Mouse (Mus musculus) forebrain, postnatal 0 days (tissue): ENCODE results near the gene Ddx51. TPM values are rescaled to one million over a fixed set of nuclear protein-coding genes. Genes with fewer than 3 reads are reported as not detected.

ENCODE experiments used
- ATAC-seq: fragments of 200-750 bp; cut with Nextera tagmentation; 2 replicates; pipeline ENCODE4 v1.8.0; 2017; ENCODE audit warnings: mild to moderate bottlenecking, moderate library complexity
- DNase-seq: peaks from one replicate; pipeline ENCODE4 v3.0.0-alpha.2; 2015
- H3K27ac ChIP-seq: fragments of 300-500 bp; sonication (generic); 2 replicates; pipeline ENCODE4 v1.5.1; 2014; ENCODE audit warnings: low read depth, mild to moderate bottlenecking, antibody characterized with exemption, low read length, moderate library complexity, mixed read lengths
- H3K27me3 ChIP-seq: fragments of 300-500 bp; sonication (generic); 2 replicates; pipeline ENCODE4 v1.6.1; 2014; ENCODE audit warnings: mild to moderate bottlenecking, low read length, mixed read lengths; ENCODE audit not compliant: insufficient read depth
- H3K36me3 ChIP-seq: fragments of 300-500 bp; sonication (generic); 2 replicates; pipeline ENCODE4 v1.6.1; 2014; ENCODE audit warnings: mild to moderate bottlenecking, moderate library complexity; ENCODE audit not compliant: insufficient read depth
- H3K4me1 ChIP-seq: fragments of 300-500 bp; sonication (generic); 2 replicates; pipeline ENCODE4 v1.6.1; 2014; ENCODE audit warnings: antibody characterized with exemption; ENCODE audit not compliant: insufficient read depth
- H3K4me2 ChIP-seq: fragments of 300-500 bp; sonication (generic); 2 replicates; pipeline ENCODE4 v1.6.1; 2014; ENCODE audit warnings: low read depth, mild to moderate bottlenecking, moderate library complexity
- H3K4me3 ChIP-seq: fragments of 300-500 bp; sonication (generic); 2 replicates; pipeline ENCODE4 v1.5.1; 2014; ENCODE audit warnings: low read depth, low read length, mixed read lengths
- H3K9ac ChIP-seq: fragments of 300-500 bp; sonication (generic); 2 replicates; pipeline ENCODE4 v1.6.1; 2014; ENCODE audit warnings: mild to moderate bottlenecking
- H3K9me3 ChIP-seq: fragments of 300-500 bp; sonication (generic); 2 replicates; pipeline ENCODE4 v1.6.1; 2016; ENCODE audit warnings: low read length
- CTCF ChIP-seq: sonication (generic); IDR thresholded peaks from 2 replicates; pipeline ENCODE4 v1.5.1; 2016; ENCODE audit warnings: antibody characterized with exemption, control low read depth, low read depth
- WGBS: fragments of 180-500 bp; shearing (Covaris S2); extraction: QIAGEN DNeasy Blood & Tissue Kit; methylation state at CpG from one replicate; pipeline ENCODE4 v1.1.7; 2014; 5-methylcytosine and 5-hydroxymethylcytosine counted together
- polyA plus RNA-seq: library from polyadenylated mRNA; unstranded; fragments of >200 nt; fragmentation: Nextera tagmentation; extraction: Ambion mirVana; gene quantifications from 2 replicates; pipeline ENCODE4 v1.2.1, GENCODE M21; 2015
- total RNA-seq: library from RNA; depleted of rRNA; stranded (reverse); fragments of >200 nt; gene quantifications from 2 replicates; pipeline ENCODE4 v1.2.3, GENCODE M21; 2014

The Ddx51 gene
- total and polyA plus RNA-seq, 2 experiments from 2014 or later = 12.8 to 13.5 TPM

DNA sequence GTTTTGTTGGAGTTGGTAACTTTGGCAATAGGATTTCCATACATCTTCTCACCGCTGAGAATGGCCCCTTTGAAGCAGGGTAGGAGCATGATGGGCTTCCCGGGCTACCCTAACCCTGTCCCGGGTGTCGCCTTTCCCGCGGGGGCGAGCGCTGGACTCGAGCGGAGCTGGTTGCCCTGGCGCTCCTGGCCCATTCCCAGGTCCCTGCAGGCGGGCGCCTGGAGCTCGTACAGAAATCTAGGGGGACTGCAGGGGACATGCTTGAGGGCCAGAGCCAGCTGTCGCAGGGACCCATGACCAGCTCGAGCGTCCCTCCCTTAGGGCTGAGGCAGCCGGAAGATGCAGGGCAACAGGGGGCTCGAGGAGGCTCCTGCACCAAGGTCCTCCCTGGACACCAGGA lies 25.1 kb upstream of the Ddx51 start:
- Histone ChIP-seq H3K27me3 (no peaks in the 10 kb centered on the region), H3K4me2 (no peak overlapping the region), H3K27ac (no peak overlapping the region), H3K4me1 (no peaks in the 10 kb centered on the region), H3K9me3 (no peaks in the 10 kb centered on the region), H3K9ac (no peak overlapping the region), H3K36me3 (no peaks in the 10 kb centered on the region), H3K4me3 (no peak overlapping the region)
- 24% methylated on average over 19 of the region's 19 CpGs for WGBS
- no peak for ATAC-seq
- no peak for TF ChIP-seq CTCF
- no peak for DNase-seq

DNA sequence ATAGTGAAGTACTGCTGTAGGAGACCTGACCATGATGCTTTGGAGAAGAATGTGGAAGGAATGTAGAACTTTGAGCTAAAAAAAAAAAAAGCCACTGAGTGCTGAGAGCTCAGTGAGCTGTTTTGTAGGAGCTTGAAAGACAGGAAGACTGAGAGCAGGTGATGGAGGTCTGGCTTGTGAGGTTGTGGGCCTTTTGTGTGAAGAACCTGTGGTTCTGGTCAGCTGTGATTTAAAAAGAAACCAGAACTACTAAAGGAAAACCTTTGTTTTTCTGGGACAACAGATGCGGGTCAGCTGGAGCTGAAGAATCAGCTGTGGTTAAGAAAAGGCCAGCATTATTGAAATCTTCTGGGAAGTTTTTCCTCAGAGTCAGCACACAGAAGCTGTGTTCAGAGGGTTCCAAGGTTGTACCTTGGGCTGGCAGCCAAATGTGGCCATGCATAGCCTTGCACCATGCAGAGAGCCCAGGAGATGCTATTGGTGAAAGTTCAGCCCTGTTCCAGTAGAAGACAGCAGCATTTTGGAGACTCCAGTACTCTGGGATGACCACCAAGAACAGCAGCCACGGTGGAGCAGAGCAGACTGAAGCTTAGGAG lies 23.6 kb upstream of the Ddx51 start:
- Histone ChIP-seq H3K9me3 (no peaks in the 10 kb centered on the region), H3K4me2 (no peak overlapping the region), H3K4me1 (no peaks in the 10 kb centered on the region), H3K4me3 (no peak overlapping the region), H3K36me3 (no peaks in the 10 kb centered on the region), H3K27ac (no peak overlapping the region), H3K9ac (no peak overlapping the region), H3K27me3 (no peaks in the 10 kb centered on the region)
- ATAC-seq = no peak
- no peak for TF ChIP-seq CTCF
- DNase-seq = no peak
- 71% methylated on average over 2 of the region's 2 CpGs for WGBS

DNA sequence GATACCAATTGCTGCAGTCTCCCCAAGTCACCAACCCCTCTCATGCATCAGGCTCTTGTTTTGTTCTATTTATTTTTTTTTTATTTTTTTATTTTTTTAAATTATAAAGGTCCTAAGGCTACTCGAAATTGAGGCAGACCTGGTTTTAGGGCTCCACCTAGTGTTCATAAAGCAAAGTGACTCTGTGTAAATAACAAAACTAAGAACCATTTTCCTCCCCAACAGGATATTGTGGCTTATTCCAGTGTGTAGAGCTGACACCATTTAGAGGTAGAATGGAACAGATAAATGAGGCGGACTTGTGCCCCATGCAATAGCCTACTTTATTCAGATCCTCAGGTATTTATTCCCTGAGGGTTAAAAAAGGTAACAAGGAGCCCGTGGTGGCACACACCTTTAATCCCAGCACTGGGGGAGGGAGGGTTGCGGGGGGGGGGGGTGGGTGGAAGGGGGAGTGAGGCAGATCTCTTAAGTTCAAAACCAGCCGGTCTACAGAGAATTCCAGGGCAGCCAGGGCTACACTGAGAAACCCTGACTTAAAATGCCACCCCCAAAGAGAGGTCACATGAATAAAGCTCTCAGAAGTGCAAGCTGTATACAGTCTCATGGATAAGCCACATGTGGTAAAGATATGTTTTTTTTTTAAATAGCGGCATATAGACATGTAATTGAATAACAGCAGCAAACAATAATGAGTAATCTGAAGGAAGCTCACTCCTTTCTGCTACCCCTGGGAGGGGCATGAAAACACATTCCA lies 17.1 kb upstream of the Ddx51 start:
- H3K36me3 ChIP-seq = no peaks in the 10 kb centered on the region
- 42% methylated on average over 6 of the region's 6 CpGs for WGBS

DNA sequence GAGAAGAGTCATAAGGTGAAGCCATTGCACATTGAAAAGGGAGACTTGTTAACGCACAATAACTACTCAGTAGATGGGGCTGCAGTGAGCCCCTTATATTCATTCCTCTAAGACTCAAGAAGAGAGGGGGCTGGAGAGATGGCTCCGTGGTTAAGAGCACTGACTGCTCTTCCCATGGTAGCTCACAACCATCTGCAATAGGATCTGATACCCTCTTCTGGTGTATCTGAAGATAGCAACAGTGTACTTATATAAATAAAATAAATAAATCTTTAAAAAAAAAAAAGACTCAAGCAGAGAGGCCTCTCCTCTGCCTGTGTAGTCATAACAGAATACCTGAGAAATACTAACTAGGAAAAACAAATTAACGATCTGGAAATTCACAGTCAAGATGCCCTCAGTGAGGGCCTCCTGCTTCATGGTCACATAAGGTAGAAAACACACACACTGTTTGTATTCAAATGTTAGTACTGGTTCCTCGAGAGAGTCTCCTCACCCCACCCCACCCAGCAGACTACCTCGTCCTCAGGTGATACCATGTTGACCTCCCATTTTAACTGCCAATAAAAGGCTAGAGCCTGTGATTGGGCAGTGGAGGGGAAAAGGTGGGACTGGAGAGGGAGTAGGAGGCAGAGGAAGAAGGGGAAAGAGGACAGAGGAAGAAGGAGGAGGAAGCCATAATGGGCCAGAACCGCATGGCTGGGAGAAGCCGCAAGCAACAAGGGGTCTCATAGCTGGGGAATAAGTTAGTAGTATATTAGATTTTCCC lies 14.8 kb upstream of the Ddx51 start:
- ATAC-seq = 0 out of 2 replicates have a peak, but pooled peaks have one; percentile 32
- H3K36me3 ChIP-seq = no peaks in the 10 kb centered on the region
- no peaks in the 10 kb centered on the region for H3K4me1 ChIP-seq
- 75% methylated on average over 7 of the region's 7 CpGs for WGBS
- H3K9ac ChIP-seq = no peak overlapping the region
- H3K27me3 ChIP-seq = no peaks in the 10 kb centered on the region
- no peak overlapping the region for H3K4me3 ChIP-seq
- no peak for DNase-seq
- no peak for TF ChIP-seq CTCF
- H3K27ac ChIP-seq = no peak overlapping the region
- no peaks in the 10 kb centered on the region for H3K9me3 ChIP-seq
- H3K4me2 ChIP-seq = no peak overlapping the region

More for the DNA sequence above, 17.1 kb upstream of the Ddx51 start:
- no peaks in the 10 kb centered on the region for H3K9me3 ChIP-seq
- no peaks in the 10 kb centered on the region for H3K4me1 ChIP-seq
- ATAC-seq (peak; percentile 65), DNase-seq (peak; percentile 70)
- no peaks in the 10 kb centered on the region for H3K27me3 ChIP-seq
- H3K4me3 ChIP-seq = no peak overlapping the region
- H3K27ac ChIP-seq = no peak overlapping the region
- peak; percentile 80 for TF ChIP-seq CTCF
- H3K9ac ChIP-seq = no peak overlapping the region
- no peak overlapping the region for H3K4me2 ChIP-seq

DNA sequence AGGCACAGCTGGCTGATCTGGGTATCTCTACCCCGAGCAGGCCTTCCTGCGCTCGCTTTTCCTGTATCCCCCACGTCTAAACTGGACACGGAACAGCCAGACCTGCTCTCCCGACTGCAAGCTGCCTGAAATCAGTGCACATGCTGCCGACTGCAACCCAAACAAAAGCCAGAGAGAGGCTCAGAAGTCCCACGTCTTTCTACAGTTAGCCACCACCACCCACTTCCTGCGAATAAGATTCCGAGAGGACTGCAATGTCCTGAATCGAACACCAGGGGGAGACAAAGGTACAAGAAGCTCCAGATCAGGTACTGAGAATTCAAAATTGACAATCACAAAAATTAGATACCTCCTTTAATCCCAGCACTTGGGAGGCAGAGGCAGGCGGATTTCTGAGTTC lies 13.8 kb upstream of the Ddx51 start:
- peak; percentile 87 for TF ChIP-seq CTCF
- no peaks in the 10 kb centered on the region for H3K27me3 ChIP-seq
- 0 out of 2 replicates have a peak overlapping the region, but pooled peaks have one; percentile 17 for H3K4me2 ChIP-seq
- no peak overlapping the region for H3K27ac ChIP-seq
- no peak overlapping the region for H3K4me3 ChIP-seq
- ATAC-seq = peak; percentile 59
- no peaks in the 10 kb centered on the region for H3K4me1 ChIP-seq
- 28% methylated on average over 12 of the region's 12 CpGs for WGBS
- peak; percentile 84 for DNase-seq
- H3K9ac ChIP-seq = no peak overlapping the region
- H3K9me3 ChIP-seq = no peaks in the 10 kb centered on the region
- no peaks in the 10 kb centered on the region for H3K36me3 ChIP-seq

DNA sequence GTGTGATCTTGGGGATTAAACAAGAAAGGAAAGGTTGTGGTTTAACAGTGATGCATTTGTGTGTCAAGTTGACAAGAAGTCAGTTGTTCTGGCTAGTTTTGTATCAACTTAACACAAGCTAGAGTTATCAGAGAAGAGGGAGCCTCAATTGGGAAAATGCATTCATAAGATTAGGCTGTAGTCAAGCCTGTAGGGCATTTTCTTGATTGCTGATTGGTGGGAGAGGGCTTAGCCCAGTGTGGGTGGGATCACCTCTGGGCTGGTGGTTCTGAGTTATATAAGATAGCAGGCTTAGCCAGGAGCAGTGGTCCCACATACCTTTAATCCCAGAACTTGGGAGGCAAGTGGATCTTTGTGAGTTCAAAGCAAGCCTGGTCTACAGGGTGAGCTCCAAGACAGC lies 6.9 kb upstream of the Ddx51 start:
- Histone ChIP-seq H3K4me2 (no peak overlapping the region), H3K4me3 (no peak overlapping the region), H3K27ac (no peak overlapping the region), H3K36me3 (peaks cover 48% of the 10 kb centered on the region), H3K9me3 (no peaks in the 10 kb centered on the region), H3K9ac (no peak overlapping the region), H3K4me1 (no peaks in the 10 kb centered on the region), H3K27me3 (no peaks in the 10 kb centered on the region)
- no peak for TF ChIP-seq CTCF
- ATAC-seq (no peak), DNase-seq (no peak)

DNA sequence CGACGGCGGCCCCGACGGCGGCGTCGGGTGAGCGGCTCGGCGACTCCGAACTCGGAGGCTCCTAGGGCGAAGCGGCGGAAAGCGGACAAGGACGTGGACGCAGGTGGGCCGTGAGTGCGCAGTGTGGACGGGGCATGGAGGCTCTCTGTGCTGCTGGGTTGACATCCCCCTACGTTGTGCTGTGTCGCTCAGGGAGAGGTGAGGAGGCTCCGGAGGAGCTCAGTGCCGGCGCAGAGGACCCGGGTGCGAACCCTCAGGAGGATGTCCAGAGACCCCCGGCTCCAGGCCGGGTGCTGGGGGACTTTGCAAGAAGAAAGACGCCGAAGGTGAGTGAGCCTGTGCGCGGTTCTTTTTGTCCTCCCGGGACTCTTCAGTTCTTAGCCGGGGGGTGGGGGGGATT lies 435 bp downstream of the Ddx51 start:
- Histone ChIP-seq H3K4me2 (peak overlapping the region; percentile 96), H3K4me1 (peaks cover 5% of the 10 kb centered on the region; the same call in 1 of the 2 replicates), H3K27ac (peak overlapping the region; percentile 57; the same call in 1 of the 2 replicates), H3K9me3 (no peaks in the 10 kb centered on the region), H3K9ac (peak overlapping the region; percentile 77), H3K4me3 (peak overlapping the region; percentile 92), H3K27me3 (no peaks in the 10 kb centered on the region), H3K36me3 (peaks cover 68% of the 10 kb centered on the region)
- no peak for TF ChIP-seq CTCF
- peak; percentile 63 for ATAC-seq
- 2% methylated on average over 36 of the region's 37 CpGs for WGBS
- DNase-seq = no peak
